Mouse (Mus musculus) gastrocnemius, adult 18-20 months (tissue): ENCODE measurements around the gene Gzmg. TPM values are rescaled to one million over a fixed set of nuclear protein-coding genes. Genes with fewer than 3 reads are reported as not detected.
"Not testable (repeated sequence)": the region's sequence is repeated elsewhere in the genome, so short reads cannot be mapped to it uniquely, and the experiment has no call there.

ENCODE experiments used
- DNase-seq: peaks from one replicate; pipeline ENCODE4 v3.0.0; 2021; ENCODE audit warnings: low spot score
- long read RNA-seq, 2 experiments: library from polyadenylated mRNA; stranded (forward); transcript quantifications; one replicate each; pipeline ENCODE4 v2.0.0; 2021
- total RNA-seq, 2 experiments: library from RNA; stranded (reverse); gene quantifications; 2 replicates each; pipeline ENCODE4 v1.2.3; 2021

The Gzmg gene
- not detected for total RNA-seq
- long read RNA-seq, experiment 1 = 0 reads
- long read RNA-seq, experiment 2 = 0 reads

GRCm38 (mm10) chr14:56159479-56159878 is at the start of gene Gzmg:
Gene Gzmg, minus strand, starts transcription at chr14:56159579.
- DNase-seq = not testable (repeated sequence)

- DNase-seq = no peak
These were observed 46.2 kb upstream of the Gzmg start for GRCm38 (mm10) chr14:56205613-56206012.

DNA sequence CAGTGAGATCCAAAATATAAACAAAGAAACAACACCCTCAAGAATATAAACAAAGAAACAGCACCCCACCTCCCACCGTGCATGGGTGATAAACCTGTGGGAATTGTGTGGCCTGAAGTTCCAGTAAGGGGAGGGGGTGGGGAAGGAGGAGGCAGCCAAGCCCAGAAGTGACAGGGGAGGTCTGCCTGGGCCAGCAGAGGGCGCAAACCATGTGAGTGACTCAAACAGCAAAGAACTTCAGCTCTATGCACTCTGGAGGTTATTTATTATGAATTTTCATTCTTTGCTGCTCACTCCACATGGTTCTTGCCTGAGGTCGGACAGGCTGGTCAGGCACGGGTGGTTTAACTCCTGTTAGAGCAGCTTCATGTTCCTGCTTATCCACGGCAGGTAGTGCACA is 45.6 kb upstream of the Gzmg start:
- not testable (repeated sequence) for DNase-seq

DNA sequence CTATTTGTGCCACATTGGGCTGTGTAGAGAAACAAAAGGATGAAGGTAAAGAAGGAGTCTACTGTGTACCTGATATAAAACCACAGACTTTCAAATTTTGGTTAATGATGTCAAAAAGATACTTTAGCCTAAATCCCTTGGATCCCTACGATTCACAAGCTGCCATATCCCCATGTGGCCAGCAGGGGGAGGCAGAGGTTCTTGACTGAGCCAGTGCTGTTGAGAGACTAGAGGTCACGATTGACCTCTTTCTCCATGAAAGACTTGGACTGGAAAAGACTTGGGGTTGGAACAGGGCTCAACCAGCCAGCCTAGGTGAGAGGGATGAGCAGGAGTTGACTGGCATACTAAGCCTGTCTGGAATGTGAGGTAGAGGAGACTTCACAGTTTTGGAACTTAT is 44.6 kb upstream of the Gzmg start:
- peak; percentile 45 for DNase-seq

DNA sequence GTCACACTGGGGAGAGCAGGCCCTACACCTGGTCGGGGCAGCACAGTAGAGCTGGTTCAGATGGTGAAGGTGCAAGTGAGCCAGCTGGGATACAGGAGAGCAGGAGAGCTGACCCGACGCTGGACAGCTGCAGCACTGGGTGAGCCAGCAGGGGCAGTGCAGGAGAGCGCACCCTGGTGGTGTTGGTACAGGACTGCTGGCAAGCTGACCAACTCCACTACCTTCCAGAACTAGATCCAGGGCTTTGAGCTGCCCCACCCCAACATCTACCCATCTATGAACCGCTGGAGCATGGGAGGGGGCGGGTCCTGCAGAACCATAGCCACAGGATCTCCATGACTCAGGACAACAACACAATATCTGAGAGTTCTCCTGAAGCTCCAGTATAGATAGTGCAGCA is 27.6 kb upstream of the Gzmg start:
- no peak for DNase-seq

- DNase-seq = no peak
These were observed 27.1 kb upstream of the Gzmg start for GRCm38 (mm10) chr14:56186521-56186920.

DNA sequence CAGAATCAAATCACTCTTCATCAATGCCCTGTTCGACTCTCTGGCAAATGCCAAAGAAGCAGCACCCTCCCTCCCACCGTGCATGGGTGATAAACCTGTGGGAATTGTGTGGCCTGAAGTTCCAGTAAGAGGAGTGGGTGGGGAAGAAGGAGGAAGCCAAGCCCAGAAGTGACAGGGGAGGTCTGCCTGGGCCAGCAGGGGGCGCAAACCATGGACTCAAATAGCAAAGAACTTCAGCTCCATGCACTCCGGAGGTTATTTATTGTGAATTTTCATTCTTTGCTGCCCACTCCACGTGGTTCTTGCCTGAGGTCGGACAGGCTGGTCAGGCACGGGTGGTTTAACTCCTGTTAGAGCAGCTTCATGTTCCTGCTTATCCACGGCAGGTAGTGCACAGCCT is 18.3 kb upstream of the Gzmg start:
- DNase-seq = not testable (repeated sequence)

GRCm38 (mm10) chr14:56174499-56174898 is 15.1 kb upstream of the Gzmg start, which contains the start of gene Gzmn:
Gene Gzmn, minus strand, starts transcription at chr14:56174599.
- no peak for DNase-seq

GRCm38 (mm10) chr14:56173396-56173795 is 14.0 kb upstream of the Gzmg start:
- no peak for DNase-seq

GRCm38 (mm10) chr14:56172744-56173143 is 13.4 kb upstream of the Gzmg start:
- DNase-seq = no peak

DNA sequence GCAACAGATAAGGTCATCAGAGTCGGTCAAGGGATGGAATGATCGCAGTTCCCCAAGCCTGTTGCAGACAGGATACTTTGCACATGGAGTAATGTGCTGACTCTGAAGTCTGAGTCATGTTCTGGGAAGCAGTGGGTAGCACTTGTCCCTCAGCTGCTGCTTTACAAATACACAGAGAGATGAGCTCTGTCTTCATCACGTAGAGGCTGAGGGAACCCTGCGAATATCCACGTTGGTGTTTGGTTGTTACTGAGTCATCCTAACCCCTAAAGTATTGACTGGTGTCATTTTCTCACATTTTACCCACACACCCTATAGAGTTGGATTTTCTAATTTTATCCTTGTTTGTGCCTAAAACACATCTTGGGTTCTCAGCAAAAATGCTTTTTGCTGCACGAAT is 8.6 kb upstream of the Gzmg start:
- DNase-seq = peak; percentile 8

- no peak for DNase-seq
These were observed 2.7 kb upstream of the Gzmg start for GRCm38 (mm10) chr14:56162109-56162508.

- no peak for DNase-seq
These were observed 4.0 kb downstream of the Gzmg start for GRCm38 (mm10) chr14:56155340-56155739.

GRCm38 (mm10) chr14:56133675-56134074 is 25.7 kb downstream of the Gzmg start:
- DNase-seq = not testable (repeated sequence)

DNA sequence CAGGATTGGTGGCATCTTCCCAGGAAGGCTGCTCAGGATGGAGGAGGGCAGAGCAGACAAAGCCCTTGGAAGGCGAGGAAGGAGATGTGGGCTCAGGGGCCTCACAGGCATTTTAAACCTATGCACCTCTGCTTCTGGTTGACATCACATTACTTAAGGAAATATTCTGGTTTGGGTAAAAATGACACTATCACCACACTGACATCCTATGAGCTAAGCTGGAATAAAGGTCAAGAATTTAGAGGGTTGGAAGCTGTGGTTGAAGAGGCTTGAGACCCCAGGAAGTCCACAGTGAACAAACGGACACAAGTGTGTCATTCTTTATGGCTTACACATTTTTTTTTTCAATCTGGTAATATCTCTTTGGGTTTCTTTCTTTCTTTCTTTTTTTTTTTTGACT is 26.9 kb downstream of the Gzmg start, which contains the start of gene Gzmd:
Gene Gzmd, minus strand, starts transcription at position 101 of the 400 bp plus-strand sequence.
- DNase-seq = not testable (repeated sequence)

DNA sequence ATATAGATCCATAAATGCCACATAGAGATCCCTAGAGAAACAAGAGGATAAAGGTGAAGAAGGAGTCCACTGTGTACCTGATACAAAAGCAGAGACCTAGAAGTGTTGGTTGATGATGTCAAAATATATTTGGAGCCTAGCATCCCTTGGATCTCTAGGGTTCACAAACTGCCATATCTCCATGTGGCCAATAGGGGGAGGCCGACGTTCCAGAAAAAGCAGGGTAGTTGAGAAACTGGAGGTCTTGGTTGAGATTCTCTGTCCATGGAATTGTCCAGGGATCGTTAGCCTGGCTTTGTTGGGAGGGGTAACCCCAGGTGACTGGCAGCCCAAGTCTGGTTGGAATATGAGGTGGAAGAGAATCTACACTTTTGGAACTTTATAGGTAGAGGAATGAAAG is 31.0 kb downstream of the Gzmg start:
- no peak for DNase-seq

DNA sequence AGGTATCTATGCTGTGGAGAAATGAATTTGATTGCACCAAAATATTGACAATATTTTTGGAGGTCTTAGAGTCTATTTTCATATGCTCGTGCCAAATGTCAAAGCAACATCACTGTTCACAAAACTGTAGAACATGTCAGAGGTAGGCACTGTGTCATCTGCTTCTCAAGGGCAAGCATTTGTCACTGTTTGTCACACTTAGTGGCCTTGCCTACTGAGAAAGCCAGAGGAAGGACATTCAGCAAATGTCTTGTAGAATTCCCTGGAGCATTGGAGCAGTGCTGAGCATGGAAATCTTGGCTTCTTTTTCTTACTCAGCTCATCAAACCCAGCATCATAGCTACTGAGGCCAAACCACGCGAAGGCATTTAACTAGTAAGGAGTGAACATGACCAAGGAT is 35.9 kb downstream of the Gzmg start:
- no peak for DNase-seq

DNA sequence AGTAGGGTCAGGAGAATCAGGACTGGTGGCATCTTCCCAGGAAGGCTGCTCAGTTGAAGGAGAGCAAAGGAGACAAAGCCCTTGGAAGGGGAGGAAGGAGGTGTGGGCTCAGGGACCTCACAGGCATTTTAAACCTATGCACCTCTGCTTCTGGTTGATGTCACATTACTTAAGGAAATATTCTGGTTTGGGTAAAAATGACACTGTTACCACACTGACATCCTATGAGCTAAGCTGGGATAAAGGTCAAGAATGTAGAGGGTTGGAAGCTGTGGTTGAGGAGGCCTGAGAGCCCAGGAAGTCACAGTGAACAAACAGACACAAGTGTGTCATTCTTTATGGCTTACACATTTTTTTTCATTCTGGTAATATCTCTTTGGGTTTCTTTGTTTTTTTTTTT is 38.9 kb downstream of the Gzmg start, which contains the start of gene Gzme:
Gene Gzme, minus strand, starts transcription at position 101 of the 400 bp plus-strand sequence.
- DNase-seq = no peak

- DNase-seq = not testable (repeated sequence)
These were observed 43.7 kb downstream of the Gzmg start for GRCm38 (mm10) chr14:56115531-56116310.
